Mouse (Mus musculus): ENCODE measurements around the gene Gm26602.

Gene Gm26602

DNA sequence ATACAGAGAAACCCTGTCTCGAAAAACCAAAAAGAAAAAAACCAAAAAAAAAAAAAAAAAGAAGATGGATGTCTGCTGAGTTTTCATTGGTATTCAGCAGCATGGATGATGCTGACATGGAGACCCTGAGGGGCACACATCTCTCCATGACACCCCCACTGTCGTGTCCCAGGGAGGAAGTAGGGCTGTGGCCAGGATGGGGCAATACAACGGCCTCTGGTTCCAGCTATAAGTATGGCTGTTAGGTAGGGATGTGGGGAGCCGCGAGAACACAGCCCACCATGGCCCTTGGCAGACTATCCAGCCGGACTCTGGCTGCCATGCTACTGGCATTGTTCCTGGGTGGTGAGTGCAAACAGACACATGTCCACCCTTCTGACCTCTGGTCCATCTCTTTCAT, 24.6 kb upstream of the Gm26602 start, which contains the start of gene Elane:
Gene Elane, plus strand, starts transcription at position 194 of the 400 bp plus-strand sequence.
- DNase-seq (ENCODE audit: low read depth) = no peak

GRCm38 (mm10) chr10:79886611-79887010, 24.0 kb upstream of the Gm26602 start:
- no peak for DNase-seq (ENCODE audit: low read depth)

DNA sequence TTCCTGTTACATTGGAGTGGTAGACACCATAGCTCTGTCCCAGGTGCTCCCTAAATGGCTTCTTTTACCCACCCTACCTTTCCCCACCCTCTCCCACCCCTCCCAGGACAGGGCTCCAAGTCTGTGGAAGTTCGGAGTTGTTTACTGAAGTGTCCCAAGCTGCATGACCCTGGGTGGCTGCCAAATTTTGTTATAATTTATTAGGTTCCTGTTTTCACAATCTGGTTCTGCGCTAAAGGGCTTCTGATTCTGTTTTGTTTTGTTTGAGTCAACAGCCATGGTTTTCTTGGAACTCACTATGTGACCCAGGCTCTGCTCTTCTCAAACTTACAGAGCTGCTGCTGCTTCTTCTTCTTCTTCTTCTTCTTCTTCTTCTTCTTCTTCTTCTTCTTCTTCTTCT, 21.3 kb upstream of the Gm26602 start:
- DNase-seq (ENCODE audit: low read depth) = no peak

DNA sequence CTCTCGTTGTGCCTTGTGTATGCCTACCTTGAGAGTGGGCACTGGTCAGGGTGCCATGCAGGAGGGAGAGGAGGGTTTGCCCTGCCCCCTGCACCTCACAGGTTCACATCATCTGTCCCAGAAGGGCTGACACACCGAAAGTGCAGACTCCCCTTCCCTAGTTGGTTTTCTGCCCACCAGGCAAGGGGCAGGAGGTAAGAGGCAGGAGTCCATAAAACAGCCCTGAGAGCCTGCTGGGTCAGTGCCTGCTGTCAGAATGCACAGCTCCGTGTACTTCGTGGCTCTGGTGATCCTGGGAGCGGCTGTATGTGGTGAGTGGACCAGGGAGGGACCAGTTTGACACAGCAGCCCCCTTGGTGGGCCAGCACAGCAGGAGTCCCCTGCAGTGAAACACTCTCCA, 20.0 kb upstream of the Gm26602 start, which contains the start of gene Cfd:
Gene Cfd, plus strand, starts transcription at position 184 of the 400 bp plus-strand sequence.
- DNase-seq (ENCODE audit: low read depth) = no peak

GRCm38 (mm10) chr10:79892451-79893118, 18.1 kb upstream of the Gm26602 start:
- peak; percentile 62 for DNase-seq (ENCODE audit: low read depth)

- DNase-seq (ENCODE audit: low read depth) = no peak
These were observed 14.3 kb upstream of the Gm26602 start for GRCm38 (mm10) chr10:79896306-79896705.

GRCm38 (mm10) chr10:79896814-79897213, 13.8 kb upstream of the Gm26602 start:
- DNase-seq (ENCODE audit: low read depth) = no peak

DNA sequence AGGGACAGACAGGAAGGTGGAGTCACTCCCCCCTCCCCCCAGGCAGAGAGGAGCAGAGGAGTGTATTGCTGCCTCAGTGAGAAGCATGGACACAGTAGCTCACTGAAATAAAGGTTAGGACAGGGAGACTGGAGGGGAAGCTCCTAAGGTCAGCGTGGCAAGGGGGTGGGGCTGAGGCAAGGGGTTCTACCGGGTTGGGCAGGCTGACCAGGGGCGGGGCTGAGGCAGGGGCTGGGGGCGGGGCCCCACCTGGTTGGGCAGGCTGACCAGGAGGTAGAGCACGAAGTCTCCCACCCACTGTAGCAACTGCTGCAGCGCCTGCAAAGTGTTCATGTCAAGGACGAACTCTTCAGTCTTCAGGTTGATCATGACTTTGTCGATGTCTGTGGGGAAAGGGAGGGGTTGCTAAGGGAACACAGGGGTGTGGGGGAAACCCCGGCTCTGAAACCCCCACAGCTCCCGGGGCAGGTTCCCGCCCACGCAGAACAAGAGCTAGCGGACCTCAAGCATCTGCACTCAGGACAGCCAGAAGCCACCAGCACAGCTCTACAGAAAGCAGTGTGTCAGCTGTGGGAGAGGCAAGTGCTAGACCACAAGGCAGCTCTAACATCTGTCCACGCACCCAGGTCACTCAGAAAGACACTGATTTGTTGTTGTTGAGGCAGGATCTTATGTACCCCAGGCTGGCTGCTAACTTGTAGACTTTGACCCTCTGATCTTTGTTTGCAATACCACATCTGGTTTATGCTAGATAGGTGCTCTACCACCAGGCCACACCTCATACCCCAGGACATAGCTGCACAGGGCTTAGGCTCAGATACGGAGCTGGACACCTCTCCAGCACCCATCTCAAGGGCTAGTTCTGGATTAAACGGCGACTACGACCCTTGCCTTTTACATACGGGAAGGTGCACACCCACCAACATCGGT, 13.1 kb upstream of the Gm26602 start:
- no peak for DNase-seq (ENCODE audit: low read depth)

GRCm38 (mm10) chr10:79900951-79901410, 9.7 kb upstream of the Gm26602 start:
- DNase-seq (ENCODE audit: low read depth) = no peak

GRCm38 (mm10) chr10:79906712-79907111, 3.9 kb upstream of the Gm26602 start:
- DNase-seq (ENCODE audit: low read depth) = no peak

- DNase-seq (ENCODE audit: low read depth) = no peak
These were observed 3.2 kb upstream of the Gm26602 start for GRCm38 (mm10) chr10:79907415-79907814.

- DNase-seq (ENCODE audit: low read depth) = peak; percentile 89
These were observed 2.2 kb upstream of the Gm26602 start, which contains the start of gene Med16 for GRCm38 (mm10) chr10:79908167-79909091. TSS of gene Med16 (minus strand) at chr10:79908923.

- DNase-seq (ENCODE audit: low read depth) = no peak
These were observed 1.3 kb upstream of the Gm26602 start for GRCm38 (mm10) chr10:79909092-79909922.

DNA sequence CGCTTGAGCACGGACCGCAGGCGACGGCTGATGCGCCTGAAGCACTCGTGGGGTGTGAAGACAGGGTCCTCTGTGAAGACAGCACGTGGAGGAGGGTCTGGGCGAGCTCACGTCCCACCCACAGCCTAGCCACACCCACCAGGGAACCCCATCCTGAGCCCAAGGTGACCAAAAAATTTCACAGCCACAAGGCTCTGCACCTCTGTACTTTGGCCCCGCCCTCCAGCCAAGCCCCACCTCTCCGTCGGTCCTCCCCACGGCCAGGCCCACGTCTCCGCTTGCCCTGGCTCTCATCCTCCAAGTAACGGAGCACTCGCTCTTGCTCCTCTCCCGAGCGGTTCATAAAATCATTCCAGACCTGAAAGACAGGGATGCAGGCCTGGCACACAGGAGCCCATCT, 1.8 kb downstream of the Gm26602 start:
- DNase-seq (ENCODE audit: low read depth) = no peak

GRCm38 (mm10) chr10:79914131-79914947, 3.7 kb downstream of the Gm26602 start:
- DNase-seq (ENCODE audit: low read depth) = peak; percentile 58

GRCm38 (mm10) chr10:79914948-79915596, 4.4 kb downstream of the Gm26602 start:
- DNase-seq (ENCODE audit: low read depth) = no peak

DNA sequence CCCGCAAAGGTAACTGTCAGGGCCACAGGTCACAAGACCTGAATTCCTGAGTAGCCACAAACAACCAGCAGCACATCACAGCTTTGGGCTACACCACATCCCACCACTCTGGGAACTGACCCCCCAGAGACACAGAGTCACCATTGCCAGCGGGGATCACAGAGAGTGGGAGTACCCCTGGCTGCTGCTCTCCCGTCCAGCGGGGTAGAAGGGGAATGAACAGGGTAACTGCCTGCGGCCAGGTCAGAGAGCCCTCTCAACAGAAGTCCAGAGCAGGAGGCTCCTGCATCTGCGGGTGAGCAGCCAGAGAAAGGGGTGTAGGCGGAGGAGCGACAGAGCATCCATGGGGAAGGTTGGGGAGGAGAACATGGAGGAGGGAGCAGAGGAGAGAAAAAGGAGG, 5.4 kb downstream of the Gm26602 start:
- no peak for DNase-seq (ENCODE audit: low read depth)

DNA sequence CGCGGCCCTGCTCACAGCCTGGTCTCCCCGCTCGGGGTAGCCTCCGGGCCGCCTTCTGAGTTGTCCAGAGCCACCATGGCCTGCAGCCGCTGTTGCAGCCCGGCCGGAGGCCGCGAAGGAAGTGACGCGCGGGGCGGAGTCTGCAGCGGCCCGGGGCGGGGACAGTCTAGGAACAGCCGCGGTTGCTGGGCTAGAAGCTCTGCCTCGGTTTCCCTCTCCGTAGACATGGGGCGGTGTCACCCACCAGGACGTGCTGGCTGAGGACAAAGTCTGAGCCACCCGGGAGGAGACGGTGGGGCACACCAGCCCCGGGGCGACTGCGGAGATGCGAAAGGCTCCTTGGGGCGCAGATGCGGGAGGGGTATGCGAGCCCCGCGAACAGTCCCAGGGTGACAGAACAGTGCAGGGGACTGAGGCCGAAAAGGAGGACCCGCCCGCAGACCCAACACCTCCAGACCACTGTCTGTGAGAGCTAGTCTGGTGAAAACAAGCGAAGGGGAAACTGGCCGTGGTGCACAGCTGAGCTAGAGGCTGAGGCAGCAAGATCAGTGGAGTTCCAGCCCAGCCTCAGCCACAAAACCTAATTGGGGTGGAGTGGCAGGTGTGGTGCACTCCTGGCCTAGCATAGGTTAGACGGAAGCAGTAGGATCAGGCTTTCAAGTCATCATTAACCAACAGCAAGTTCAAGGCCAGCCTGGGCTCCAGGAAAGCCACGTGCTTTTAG, 6.3 kb downstream of the Gm26602 start, which contains the start of gene Kiss1r:
Gene Kiss1r, plus strand, starts transcription at position 164 of the 724 bp plus-strand sequence.
- peak; percentile 64 for DNase-seq (ENCODE audit: low read depth)

Data from c-Kit-positive CD71-positive TER-119-negative erythroid progenitor cells, embryonic 14.5 days (primary cell).